Mouse (Mus musculus) CH12.LX (cell line): ENCODE measurements around the gene Mei4.

Experiments used
- CTCF ChIP-seq, 2 experiments: IDR thresholded peaks in 1 of 2; conservative IDR thresholded peaks in 1 of 2; 2 replicates each; pipeline ENCODE4 v1.5.1; 2011 to 2012; ENCODE audit warnings: low read depth in 2 of 2, low read length in 2 of 2, improper control_type of control experiment in 1 of 2, inconsistent platforms in 1 of 2, mild to moderate bottlenecking in 1 of 2, moderate library complexity in 1 of 2
- E2F4 ChIP-seq: IDR thresholded peaks from 2 replicates; pipeline ENCODE4 v1.6.1; 2011; ENCODE audit warnings: low read depth, low read length, improper control_type of control experiment; ENCODE audit not compliant: insufficient replicate concordance
- MAFK ChIP-seq: IDR thresholded peaks from 2 replicates; pipeline ENCODE4 v1.6.1; 2011; ENCODE audit warnings: low read length, improper control_type of control experiment; ENCODE audit not compliant: insufficient replicate concordance
- MAZ ChIP-seq: IDR thresholded peaks from 2 replicates; pipeline ENCODE4 v1.6.1; 2012; ENCODE audit warnings: low read depth, mild to moderate bottlenecking, inconsistent platforms, low read length, improper control_type of control experiment, moderate library complexity
- MXI1 ChIP-seq: IDR thresholded peaks from 2 replicates; pipeline ENCODE4 v1.6.1; 2011; ENCODE audit warnings: mild to moderate bottlenecking, low read depth, low read length, improper control_type of control experiment
- NRF1 ChIP-seq: IDR thresholded peaks from 2 replicates; pipeline ENCODE4 v1.6.1; 2014; ENCODE audit warnings: low read depth, mild to moderate bottlenecking, inconsistent platforms, low read length, improper control_type of control experiment, moderate library complexity
- POLR2A ChIP-seq: IDR thresholded peaks from 2 replicates; pipeline ENCODE4 v1.6.1; 2011; ENCODE audit warnings: low read depth, mild to moderate bottlenecking, improper control_type of control experiment, low read length

- TF ChIP-seq CTCF (conservative IDR thresholded peaks at IDR 0.05 in 1 of 2, IDR thresholded peaks at IDR 0.05 in 1 of 2; ENCODE audit: low read depth in 2 of 2, low read length in 2 of 2): no peak
- no peak for TF ChIP-seq MAZ
- no peak for TF ChIP-seq E2F4
- TF ChIP-seq POLR2A: no peak
- no peak for TF ChIP-seq MXI1
- no peak for TF ChIP-seq MAFK
- TF ChIP-seq NRF1: no peak
Observed at GRCm38 (mm10) chr9:81945624-81946023, 82.2 kb downstream of the Mei4 start.
